Mouse (Mus musculus): Measurements from ENCODE around the gene Itpr1.

Itpr1 gene

DNA sequence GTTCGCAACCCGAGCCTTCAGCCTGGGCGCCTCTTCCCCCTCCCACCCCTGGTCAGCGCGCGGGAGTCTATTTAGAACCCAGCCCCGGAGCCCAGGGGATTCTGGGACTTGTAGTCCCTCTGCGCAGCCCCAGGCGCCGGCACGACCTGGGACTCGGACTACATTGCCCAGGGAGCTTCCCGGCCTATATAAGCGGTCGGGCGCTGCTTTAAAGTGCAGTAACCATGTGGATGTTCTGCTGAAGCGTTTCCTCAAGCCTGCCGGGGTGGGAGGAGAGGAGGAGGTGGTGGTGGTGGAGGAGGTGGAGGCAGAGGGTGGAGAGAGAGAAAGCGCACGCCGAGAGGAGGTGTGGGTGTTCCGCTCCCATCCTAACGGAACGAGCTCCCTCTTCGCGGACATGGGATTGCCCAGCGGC lies at the start of gene Itpr1:
Itpr1 (plus strand) TSS at position 216 of the 415 bp plus-strand sequence.
- in situ Hi-C loops (cut with MboI; ENCODE audit: low sequenced_read_pairs), result no loop called here

DNA sequence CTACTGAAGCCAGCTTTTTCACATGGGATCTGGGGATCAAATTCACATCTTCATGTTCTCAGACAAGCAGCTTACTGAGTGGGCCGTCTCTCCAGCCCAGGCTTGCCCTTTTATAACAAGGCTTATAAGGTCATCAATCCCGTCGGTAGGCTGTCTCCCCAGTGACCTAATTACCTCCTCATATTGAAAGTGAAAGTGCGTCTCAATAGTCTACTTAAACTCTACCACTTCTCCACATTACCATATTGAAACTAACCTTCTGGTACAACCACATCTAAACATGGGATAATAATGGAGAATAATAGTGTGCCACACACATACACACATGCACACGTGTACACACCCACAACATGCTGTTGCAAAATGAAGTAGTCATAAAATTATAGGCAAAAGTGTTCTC lies 48.0 kb upstream of the Itpr1 start:
- in situ Hi-C loops (cut with MboI; ENCODE audit: low sequenced_read_pairs), result no loop called here

DNA sequence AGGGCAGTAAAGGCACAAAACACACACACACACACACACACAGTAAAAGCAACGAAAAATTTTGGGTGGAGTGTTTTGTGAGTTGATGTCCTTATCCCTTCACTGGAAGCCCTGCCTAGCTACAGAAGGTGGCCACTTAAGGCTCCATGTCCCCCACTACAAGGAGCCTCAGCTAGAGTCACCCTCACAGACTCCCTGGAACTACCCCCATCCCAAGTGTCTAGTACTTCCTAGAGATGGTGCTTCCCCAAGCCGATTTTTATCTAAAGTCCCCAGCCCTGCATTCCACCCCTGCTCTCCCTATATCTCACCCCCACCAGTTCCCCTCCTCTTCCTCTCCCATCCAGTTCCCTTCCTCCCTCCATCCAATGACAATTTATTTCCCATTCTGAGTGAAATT lies 47.3 kb upstream of the Itpr1 start:
- in situ Hi-C loops (cut with MboI; ENCODE audit: low sequenced_read_pairs), result no loop called here

DNA sequence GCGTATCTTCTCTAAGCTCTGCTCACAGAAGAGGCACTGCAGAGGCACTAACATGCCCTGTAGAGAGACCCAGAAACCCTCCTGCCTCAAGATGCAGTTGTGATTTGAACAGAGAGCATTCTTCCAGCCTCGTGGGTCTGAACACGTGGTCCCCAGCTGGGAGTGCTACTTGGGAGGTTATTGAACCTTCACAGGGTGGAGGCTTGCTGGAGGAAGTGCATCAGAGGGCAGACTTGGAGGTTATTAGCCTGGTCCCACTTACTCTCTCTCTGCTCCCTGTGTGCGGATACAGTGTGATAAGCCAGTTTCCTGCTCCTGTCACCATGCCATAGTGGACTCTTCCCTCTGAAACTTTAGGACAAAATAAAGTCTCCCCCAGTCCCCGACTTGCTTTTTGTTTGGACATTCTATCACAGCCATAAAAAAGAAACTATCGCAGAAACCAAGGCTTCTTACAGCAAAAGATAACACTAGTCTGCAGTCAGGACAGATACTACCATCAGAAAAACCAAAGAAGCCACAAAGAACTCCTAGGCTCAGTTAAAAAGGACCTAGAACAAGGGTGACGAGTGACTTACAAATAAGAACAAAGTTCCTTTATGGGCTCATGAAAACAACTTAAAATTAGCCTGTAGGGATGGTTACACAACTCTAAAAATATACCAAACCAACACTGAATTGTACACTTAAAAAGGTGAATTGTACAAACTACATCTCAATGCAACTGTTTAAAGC lies 44.8 kb upstream of the Itpr1 start:
- in situ Hi-C loops (cut with MboI; ENCODE audit: low sequenced_read_pairs), result no loop called here

DNA sequence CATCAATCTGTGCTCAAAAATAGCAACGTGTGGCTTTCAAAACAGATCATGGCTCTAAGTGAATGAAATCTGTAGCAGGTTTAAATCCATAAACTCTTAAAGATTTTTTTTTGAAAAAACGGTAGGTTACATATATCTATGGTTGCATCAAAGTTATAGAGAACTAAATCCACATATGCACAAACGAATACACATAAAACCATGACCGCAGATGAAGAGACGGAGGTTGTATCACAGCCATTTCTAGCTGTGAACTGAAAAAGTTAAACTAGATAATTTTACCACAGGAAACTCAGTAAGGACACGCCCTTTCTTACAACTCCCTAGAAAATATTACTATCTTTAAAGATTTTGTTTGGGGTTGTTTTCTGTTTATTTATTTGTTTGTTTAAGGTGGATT lies 44.2 kb upstream of the Itpr1 start:
- in situ Hi-C loops (cut with MboI; ENCODE audit: low sequenced_read_pairs), result no loop called here

DNA sequence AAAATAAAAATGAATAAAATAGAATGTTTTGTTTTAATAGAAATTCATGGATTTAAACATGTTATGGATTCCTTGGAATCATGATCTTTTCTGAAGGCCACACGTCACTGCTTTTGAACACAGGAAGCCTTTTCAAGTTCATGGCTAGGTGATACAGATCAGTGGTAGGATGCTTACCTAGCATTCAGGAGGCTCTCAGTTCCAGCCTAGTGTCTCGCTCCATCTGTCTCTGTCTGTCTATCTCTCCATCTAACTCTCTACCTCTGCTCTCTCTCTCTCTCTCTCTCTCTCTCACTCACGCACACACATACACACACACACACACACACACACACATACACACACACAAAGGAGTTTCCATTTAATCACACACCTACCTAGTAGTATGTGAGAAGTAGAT lies 43.4 kb upstream of the Itpr1 start:
- in situ Hi-C loops (cut with MboI; ENCODE audit: low sequenced_read_pairs), result no loop called here

DNA sequence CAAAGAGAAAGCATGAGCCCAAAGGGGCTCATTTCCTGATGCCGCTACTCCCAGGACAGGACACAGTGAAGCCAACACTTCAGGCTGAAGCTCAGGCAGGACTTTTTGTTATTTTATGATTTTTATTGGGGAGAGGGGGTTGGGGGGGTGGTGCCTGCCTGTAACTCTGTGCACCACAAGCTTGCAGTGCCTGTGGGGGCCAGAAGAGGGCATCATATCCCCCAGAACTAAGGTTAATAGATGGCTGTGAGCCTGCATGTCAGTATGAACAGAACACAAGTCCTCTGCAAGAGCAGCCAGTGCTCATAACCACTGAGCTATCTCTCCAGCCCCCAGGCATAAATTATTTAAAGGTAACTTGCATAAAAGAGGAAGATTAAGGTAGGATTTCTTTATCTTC lies 40.7 kb upstream of the Itpr1 start:
- in situ Hi-C loops (cut with MboI; ENCODE audit: low sequenced_read_pairs), result no loop called here

DNA sequence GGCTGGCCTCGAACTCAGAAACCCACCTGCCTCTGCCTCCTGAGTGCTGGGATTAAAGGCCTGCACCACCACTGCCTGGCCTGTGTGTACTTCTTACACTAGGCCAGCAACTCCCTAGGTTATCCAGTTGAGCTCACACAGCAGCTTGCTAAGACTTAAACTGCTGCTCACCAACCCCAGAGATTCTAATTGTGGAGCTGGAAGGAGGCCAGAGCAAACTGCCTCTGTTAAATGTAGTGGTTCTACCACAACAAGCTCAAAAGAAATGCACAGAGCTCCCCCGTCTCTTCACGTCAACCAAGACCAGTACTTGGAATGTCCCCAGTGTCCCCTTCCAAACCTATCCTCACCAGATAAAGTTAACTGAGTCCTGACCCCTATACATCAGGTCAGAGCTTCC lies 38.7 kb upstream of the Itpr1 start:
- in situ Hi-C loops (cut with MboI; ENCODE audit: low sequenced_read_pairs), result no loop called here

DNA sequence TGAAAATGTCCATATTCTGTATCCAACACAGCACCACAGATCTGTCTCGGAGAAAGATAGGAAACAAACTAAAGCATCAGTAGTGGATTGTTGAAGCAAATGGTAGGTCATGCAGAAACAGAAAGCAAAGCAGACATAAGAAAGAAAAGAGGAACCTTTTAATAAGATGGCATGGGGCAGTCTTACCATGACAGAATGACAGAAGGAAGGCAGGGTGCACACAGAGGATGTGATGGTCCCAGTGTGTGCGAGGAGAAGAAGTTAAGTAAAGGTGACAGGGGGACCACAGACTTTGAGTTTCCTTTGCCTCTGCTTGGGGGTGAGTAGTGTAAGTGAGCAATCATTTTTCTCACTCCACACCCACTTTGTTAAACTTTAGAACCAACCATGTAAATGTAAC lies 33.8 kb upstream of the Itpr1 start:
- in situ Hi-C loops (cut with MboI; ENCODE audit: low sequenced_read_pairs), result no loop called here

DNA sequence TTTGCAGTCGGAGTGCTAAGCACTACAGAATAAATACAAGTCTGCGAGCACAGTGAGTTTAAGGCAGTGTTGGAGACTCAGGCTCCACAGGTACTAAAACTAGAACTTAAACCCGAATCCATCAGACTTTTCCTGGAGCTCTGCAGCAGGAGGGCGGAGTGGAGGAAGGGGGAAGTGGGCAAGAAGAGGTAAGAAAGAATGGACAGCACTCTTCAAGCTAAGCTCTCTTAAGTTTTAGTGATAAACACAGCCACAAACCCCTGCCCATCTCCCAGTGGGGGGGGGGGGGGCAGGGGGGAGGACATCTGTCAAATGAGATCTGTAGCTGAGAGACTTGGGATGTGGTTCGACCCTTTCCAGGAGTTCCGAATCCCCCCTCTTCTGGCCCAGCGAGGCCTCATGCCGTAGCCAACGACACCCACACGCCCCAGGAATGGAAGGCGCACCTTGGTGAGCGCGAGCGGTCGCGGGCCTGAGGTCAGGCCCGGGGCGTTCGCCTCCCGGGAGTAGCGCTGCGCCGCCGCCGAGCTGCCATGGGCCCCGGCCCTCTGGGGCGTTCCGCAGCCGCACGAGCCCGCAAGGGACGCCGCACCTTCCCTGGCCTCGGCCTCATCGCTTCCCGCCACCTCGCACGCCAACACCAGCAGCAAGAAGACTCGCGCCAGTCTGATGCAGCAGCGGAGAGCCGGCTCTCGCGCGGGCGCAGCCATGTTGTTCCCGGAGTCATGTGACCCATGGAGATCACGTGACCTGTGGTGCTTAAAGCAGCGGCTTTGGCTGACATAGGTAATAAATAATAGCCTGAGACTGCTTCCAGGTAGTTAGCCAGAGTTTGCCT lies 27.8 kb upstream of the Itpr1 start, which contains the start of gene Sumf1:
Sumf1 (minus strand) TSS at position 736 of the 838 bp plus-strand sequence.
- in situ Hi-C loops (cut with MboI; ENCODE audit: low sequenced_read_pairs), result no loop called here

DNA sequence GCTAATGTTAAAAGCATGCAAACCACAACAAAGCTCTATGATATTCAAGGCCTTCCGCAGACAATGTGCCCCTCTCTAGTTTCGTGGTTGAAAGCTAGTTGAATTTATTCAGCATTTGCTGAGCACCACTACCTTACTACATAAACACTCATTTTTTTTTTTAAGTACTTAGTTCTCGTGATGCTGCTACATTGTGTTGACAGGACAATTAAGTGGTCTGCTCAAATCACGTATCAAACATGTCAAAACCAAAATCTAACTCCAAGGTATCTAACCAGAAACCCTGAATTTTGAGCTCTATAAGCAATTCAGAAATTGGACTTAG lies 27.2 kb upstream of the Itpr1 start:
- in situ Hi-C loops (cut with MboI; ENCODE audit: low sequenced_read_pairs), result no loop called here

DNA sequence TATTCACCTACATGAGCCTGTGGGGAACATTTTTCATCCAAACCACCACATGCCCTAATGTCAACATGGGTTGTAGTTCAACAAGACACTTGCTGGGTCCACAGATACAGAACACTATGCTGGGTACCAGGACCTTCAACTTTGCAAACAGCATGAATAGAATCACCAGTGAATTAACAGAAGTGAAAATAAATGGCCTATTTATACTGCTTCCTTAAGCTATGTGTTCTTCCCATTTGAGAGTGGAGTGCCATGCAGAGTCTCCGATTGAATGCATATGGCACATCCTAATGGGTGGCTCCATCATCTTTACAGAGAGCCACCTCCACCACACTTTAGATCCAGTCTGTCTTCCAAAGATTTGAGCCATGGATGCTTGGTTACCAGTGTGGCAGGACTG lies 22.2 kb upstream of the Itpr1 start:
- in situ Hi-C loops (cut with MboI; ENCODE audit: low sequenced_read_pairs), result no loop called here

DNA sequence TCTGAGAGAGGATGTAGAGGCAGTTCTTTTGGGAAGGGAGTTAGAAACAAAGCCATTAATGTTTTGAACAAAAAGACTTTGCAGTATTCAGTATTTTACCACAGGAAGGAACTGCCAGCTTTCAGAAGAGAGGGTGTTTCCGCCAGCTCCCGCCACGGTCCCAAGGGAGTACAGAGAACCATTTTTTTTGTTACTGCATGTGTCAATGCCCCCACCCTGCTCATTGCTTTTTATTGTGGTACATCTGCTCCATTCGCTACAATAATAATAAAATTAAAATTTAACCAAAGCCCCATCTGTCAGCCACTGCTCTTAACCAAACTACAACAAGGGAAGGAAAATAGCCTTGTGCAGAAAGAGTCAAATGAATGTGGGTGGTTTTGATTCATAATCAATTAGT lies 20.3 kb upstream of the Itpr1 start:
- in situ Hi-C loops (cut with MboI; ENCODE audit: low sequenced_read_pairs), result no loop called here

DNA sequence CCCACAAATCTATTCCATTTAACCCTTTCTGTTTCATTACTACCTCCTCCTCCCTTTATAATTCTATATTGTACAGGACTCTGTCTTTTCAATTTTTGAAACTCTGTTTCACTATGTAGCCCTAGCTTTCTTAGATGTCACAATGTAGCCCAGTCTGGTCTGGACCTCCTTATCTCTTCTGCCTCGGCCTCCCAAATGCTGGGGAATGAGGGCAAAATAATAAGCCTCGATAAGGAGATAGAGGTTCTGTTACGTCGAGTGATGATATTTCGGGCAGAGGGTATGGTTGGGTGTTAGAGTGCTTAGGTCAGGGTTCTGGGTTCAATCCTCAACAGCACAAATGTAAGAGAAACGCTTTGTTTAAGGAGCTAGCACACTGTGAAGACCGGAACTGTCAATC lies 16.2 kb upstream of the Itpr1 start:
- in situ Hi-C loops (cut with MboI; ENCODE audit: low sequenced_read_pairs), result no loop called here

DNA sequence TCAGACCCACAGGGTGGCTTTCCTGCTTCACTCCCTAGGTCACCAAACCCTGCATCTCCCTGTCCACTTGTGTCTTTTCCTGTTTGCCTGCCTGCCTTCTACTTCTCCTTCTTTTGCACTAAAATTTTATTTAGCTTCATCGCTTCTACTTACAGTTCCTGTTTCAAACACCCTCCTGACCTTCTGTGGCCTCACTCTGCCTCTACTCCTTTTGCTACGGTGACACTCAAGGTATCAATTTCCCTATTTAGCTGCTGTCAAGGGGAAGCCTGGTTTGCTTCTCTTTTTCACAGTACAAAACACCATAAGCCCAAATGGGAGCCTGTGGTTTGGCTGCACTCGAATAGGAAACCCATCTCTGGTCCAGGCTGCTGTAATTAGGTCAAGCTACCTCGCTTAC lies 15.8 kb upstream of the Itpr1 start:
- in situ Hi-C loops (cut with MboI; ENCODE audit: low sequenced_read_pairs), result no loop called here

DNA sequence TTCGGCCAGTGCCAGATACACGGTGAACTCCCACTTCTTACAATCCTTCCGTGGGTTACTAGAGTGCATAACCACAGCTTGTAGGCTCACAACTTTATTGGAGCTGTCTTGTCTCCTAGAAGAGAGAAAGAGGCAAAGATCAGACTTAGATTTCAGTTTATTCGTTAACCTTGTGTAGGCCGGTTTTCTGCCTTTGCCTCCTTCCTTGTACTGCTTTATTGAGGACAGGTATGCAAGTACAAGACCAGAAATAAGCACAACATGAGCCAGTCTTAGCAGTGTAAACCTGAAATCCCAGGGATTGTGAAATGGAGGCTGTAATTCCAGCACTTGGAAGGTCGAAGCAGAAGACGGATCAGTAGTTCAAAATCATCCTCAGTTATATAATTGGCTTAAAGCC lies 14.6 kb upstream of the Itpr1 start:
- in situ Hi-C loops (cut with MboI; ENCODE audit: low sequenced_read_pairs), result no loop called here

DNA sequence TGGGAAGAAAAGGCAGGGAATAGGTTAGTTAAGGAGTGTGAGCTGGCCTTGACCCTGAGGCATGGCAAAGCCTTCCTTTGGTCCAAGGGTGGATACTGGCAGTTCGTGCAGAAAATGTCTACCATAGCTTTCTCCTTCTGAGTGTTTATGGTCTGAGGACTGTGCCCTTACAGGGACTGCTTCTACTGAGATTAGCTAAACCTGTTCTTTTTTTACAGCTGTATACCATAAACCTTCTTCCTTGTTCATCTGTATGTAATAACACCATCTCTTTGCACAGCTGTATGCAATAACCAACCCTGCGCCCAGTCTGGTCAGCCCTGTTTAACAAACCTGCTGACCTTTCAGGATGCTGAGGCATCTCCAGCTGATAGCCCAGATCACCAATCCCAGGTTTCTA lies 8.6 kb upstream of the Itpr1 start:
- in situ Hi-C loops (cut with MboI; ENCODE audit: low sequenced_read_pairs), result no loop called here

DNA sequence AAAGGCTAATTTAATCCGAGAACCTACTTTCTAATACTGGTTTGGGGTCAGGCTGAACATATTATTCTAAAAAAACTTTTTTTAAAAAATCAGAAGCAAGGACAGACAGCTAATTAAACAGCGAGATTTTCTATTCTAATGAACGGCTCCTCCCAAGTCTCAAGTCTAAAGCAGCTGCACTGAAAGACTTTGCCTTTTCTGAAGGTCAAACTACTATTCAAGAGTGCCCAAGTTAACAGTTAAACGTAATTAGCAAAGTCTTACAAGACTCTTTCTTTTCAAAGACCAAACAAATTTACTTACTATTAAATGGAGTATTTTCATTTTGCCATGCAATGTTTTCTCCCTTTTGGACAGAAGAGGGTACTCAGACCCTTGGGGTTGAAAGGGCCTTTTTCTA lies 6.8 kb upstream of the Itpr1 start:
- in situ Hi-C loops (cut with MboI; ENCODE audit: low sequenced_read_pairs), result no loop called here

DNA sequence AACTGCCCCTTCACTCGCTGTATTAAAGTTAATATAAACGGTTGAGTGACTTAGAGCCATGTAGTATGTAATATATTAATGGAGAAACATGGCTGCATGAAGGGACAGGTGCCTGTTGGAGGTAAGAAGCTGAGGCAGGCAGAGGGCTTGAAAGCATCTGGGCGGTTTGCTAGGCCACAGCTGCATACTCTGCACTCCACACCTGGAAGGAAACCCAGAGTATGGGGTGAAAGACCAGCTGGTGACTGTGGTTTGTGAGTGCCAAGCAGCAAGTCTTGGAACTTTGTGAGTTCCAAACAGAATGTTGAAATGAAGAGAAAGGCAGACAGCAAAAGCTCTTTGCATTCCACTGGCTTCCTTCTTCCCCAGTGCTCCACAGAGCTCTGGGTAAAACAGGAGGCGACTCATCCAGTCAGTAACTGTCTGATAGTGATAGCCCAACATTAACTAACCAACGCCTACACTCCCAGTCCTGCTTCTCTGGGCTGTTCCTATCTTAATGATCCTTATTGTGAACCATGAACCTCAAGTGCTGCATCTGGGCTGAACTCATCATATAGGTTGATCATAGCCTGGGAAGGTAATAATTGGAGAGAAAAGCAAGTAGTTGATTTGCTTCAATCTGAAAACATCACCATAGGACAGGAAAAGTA lies 5.9 kb upstream of the Itpr1 start:
- in situ Hi-C loops (cut with MboI; ENCODE audit: low sequenced_read_pairs), result no loop called here

DNA sequence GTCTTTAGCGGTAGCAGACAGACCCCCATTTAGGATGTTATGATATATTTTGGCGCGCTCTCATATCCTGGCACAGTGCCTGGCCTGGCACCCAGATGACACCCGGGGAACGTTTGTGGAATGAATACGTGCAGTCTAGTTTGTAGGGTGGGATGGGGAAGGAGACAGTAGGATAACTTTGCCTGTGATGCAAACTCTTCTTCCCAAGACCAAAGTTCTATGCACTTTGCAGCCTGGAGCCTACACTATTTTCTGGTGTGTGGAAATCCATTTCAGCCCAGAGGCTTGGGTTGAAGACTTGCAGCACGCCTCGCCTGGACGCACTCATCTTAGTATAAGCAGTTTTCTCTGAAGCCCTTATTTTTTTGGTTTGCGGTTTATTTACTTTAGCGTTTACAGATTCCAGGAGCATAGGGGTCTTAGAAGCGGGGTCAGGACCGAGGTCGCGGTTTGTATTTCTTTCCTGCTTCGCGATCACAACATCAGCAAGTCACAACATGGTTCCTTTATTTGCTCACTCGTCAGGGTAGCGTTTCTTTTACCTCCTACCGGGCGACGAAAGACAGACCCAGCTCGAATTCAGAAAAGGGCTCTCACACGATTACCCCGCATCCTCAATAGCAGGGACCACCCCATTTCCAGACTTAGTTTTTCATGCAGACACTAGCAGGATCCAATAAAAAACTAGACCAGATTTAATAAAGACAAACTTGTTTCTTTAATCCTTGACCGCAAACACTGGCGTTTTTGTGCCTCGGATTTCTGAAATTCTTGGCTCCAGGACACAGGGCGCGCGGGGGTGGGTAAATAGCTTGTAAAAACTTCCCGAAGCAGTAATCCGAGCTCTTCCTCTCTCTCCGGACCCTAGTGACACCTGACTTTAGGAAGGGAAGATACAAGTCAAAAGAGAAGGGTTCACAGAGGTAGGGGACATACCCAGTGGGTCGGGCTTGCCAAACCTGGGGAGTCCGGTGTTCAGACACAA lies 708 bp upstream of the Itpr1 start:
- in situ Hi-C loops (cut with MboI; ENCODE audit: low sequenced_read_pairs), result no loop called here

Data from CH12F3 (cell line).